Mouse (Mus musculus) embryonic facial prominence, embryonic 13.5 days (tissue): ENCODE measurements around the gene Mok. TPM values are rescaled to one million over a fixed set of nuclear protein-coding genes. Genes with fewer than 3 reads are reported as not detected.

Source experiments
- ATAC-seq: fragments of 200-750 bp; cut with Nextera tagmentation; 2 replicates; pipeline ENCODE4 v1.8.0; 2017; ENCODE audit warnings: low read depth; ENCODE audit not compliant: insufficient number of reproducible peaks, insufficient read depth, low FRiP score, low TSS enrichment
- H3K27ac ChIP-seq: fragments of 300-500 bp; sonication (generic); 2 replicates; pipeline ENCODE4 v1.5.1; 2015; ENCODE audit warnings: moderate library complexity, mild to moderate bottlenecking, inconsistent platforms
- H3K27me3 ChIP-seq: fragments of 300-500 bp; sonication (generic); 2 replicates; pipeline ENCODE4 v1.6.1; 2015; ENCODE audit warnings: mild to moderate bottlenecking, inconsistent platforms
- H3K36me3 ChIP-seq: fragments of 300-500 bp; sonication (generic); 2 replicates; pipeline ENCODE4 v1.6.1; 2015; ENCODE audit warnings: mild to moderate bottlenecking, inconsistent platforms
- H3K4me1 ChIP-seq: fragments of 300-500 bp; sonication (generic); 2 replicates; pipeline ENCODE4 v1.6.1; 2015; ENCODE audit warnings: inconsistent platforms
- H3K4me2 ChIP-seq: fragments of 300-500 bp; sonication (generic); 2 replicates; pipeline ENCODE4 v1.6.1; 2015; ENCODE audit warnings: moderate library complexity, mild to moderate bottlenecking, inconsistent platforms
- H3K4me3 ChIP-seq: fragments of 300-500 bp; sonication (generic); 2 replicates; pipeline ENCODE4 v1.5.1; 2015; ENCODE audit warnings: mild to moderate bottlenecking, inconsistent platforms
- H3K9ac ChIP-seq: fragments of 300-500 bp; sonication (generic); 2 replicates; pipeline ENCODE4 v1.6.1; 2015; ENCODE audit warnings: mild to moderate bottlenecking, inconsistent platforms
- H3K9me3 ChIP-seq: fragments of 300-500 bp; sonication (generic); 2 replicates; pipeline ENCODE4 v1.6.1; 2016; ENCODE audit warnings: inconsistent platforms
- WGBS: fragments of 180-500 bp; shearing (Covaris S2); methylation state at CpG from one replicate; pipeline ENCODE4 v1.1.7; 2015; ENCODE audit warnings: mixed read lengths; 5-methylcytosine and 5-hydroxymethylcytosine counted together
- polyA plus RNA-seq: library from polyadenylated mRNA; unstranded; fragments of >200 nt; fragmentation: Nextera tagmentation; extraction: Ambion mirVana; gene quantifications from 2 replicates; pipeline ENCODE4 v1.2.1, GENCODE M21; 2015

The Mok gene
- polyA plus RNA-seq, 1 experiment from 2014 or later, result 6.5 TPM

- Histone ChIP-seq H3K27me3 (no peaks in the 10 kb centered on the region), H3K36me3 (peaks cover 19% of the 10 kb centered on the region; the same call in 1 of the 2 replicates), H3K4me2 (no peak overlapping the region), H3K9ac (no peak overlapping the region), H3K27ac (no peak overlapping the region), H3K9me3 (no peaks in the 10 kb centered on the region), H3K4me1 (peaks cover 4% of the 10 kb centered on the region), H3K4me3 (no peak overlapping the region)
- WGBS, result 85% methylated on average over 10 of the region's 10 CpGs
- no peak for ATAC-seq
These were observed 38.8 kb downstream of the Mok start for GRCm38 (mm10) chr12:110801876-110802464.

- Histone ChIP-seq H3K27me3 (no peaks in the 10 kb centered on the region), H3K9me3 (no peaks in the 10 kb centered on the region), H3K9ac (no peak overlapping the region), H3K4me3 (no peak overlapping the region), H3K4me2 (no peak overlapping the region), H3K36me3 (peaks cover 22% of the 10 kb centered on the region; the same call in 1 of the 2 replicates), H3K4me1 (peaks cover 4% of the 10 kb centered on the region), H3K27ac (no peak overlapping the region)
- WGBS, result 95% methylated on average over 4 of the region's 4 CpGs
- ATAC-seq, result no peak
These were observed 41.5 kb downstream of the Mok start for GRCm38 (mm10) chr12:110799226-110799625.

- Histone ChIP-seq H3K4me2 (no peak overlapping the region), H3K4me1 (peaks cover 4% of the 10 kb centered on the region), H3K4me3 (no peak overlapping the region), H3K27me3 (no peaks in the 10 kb centered on the region), H3K9me3 (no peaks in the 10 kb centered on the region), H3K27ac (no peak overlapping the region), H3K36me3 (peaks cover 32% of the 10 kb centered on the region), H3K9ac (no peak overlapping the region)
- WGBS, result 87% methylated on average over 10 of the region's 10 CpGs
- no peak for ATAC-seq
These were observed 42.8 kb downstream of the Mok start for GRCm38 (mm10) chr12:110797842-110798431.

- 91% methylated on average over 6 of the region's 6 CpGs for WGBS
- H3K4me3 ChIP-seq, result no peak overlapping the region
- H3K4me1 ChIP-seq, result peaks cover 4% of the 10 kb centered on the region; the same call in 1 of the 2 replicates
- peaks cover 39% of the 10 kb centered on the region for H3K36me3 ChIP-seq
- no peak overlapping the region for H3K9ac ChIP-seq
- ATAC-seq, result no peak
- H3K4me2 ChIP-seq, result no peak overlapping the region
- no peaks in the 10 kb centered on the region for H3K9me3 ChIP-seq
- no peak overlapping the region for H3K27ac ChIP-seq
- no peaks in the 10 kb centered on the region for H3K27me3 ChIP-seq
These were observed 43.5 kb downstream of the Mok start for GRCm38 (mm10) chr12:110797202-110797601.

GRCm38 (mm10) chr12:110796748-110797147, 44.0 kb downstream of the Mok start:
- H3K27ac ChIP-seq, result no peak overlapping the region
- H3K27me3 ChIP-seq, result no peaks in the 10 kb centered on the region
- 82% methylated on average over 6 of the region's 6 CpGs for WGBS
- H3K9ac ChIP-seq, result no peak overlapping the region
- ATAC-seq, result no peak
- no peaks in the 10 kb centered on the region for H3K4me1 ChIP-seq
- H3K4me3 ChIP-seq, result no peak overlapping the region
- H3K36me3 ChIP-seq, result peaks cover 37% of the 10 kb centered on the region
- H3K4me2 ChIP-seq, result no peak overlapping the region
- no peaks in the 10 kb centered on the region for H3K9me3 ChIP-seq

- Histone ChIP-seq H3K27me3 (no peaks in the 10 kb centered on the region), H3K4me1 (peaks cover 4% of the 10 kb centered on the region; the same call in 1 of the 2 replicates), H3K4me3 (no peak overlapping the region), H3K27ac (no peak overlapping the region), H3K36me3 (peaks cover 39% of the 10 kb centered on the region), H3K4me2 (no peak overlapping the region), H3K9me3 (no peaks in the 10 kb centered on the region), H3K9ac (no peak overlapping the region)
- 0 out of 2 replicates have a peak, but pooled peaks have one; percentile 23 for ATAC-seq
- WGBS, result 86% methylated on average over 6 of the region's 6 CpGs
These were observed 45.7 kb downstream of the Mok start for GRCm38 (mm10) chr12:110795035-110795434.

GRCm38 (mm10) chr12:110791026-110791425, 49.7 kb downstream of the Mok start:
- ATAC-seq, result no peak
- Histone ChIP-seq H3K27me3 (no peaks in the 10 kb centered on the region), H3K9ac (no peak overlapping the region), H3K4me3 (no peak overlapping the region), H3K4me1 (peaks cover 17% of the 10 kb centered on the region), H3K9me3 (no peaks in the 10 kb centered on the region), H3K4me2 (no peak overlapping the region), H3K27ac (no peak overlapping the region), H3K36me3 (peaks cover 23% of the 10 kb centered on the region)
- WGBS, result 93% methylated on average over 8 of the region's 8 CpGs

- no peak overlapping the region for H3K27ac ChIP-seq
- no peaks in the 10 kb centered on the region for H3K9me3 ChIP-seq
- ATAC-seq, result no peak
- H3K36me3 ChIP-seq, result peaks cover 23% of the 10 kb centered on the region
- H3K4me2 ChIP-seq, result no peak overlapping the region
- no peaks in the 10 kb centered on the region for H3K27me3 ChIP-seq
- 90% methylated on average over 4 of the region's 4 CpGs for WGBS
- H3K4me1 ChIP-seq, result peaks cover 17% of the 10 kb centered on the region
- H3K9ac ChIP-seq, result no peak overlapping the region
- no peak overlapping the region for H3K4me3 ChIP-seq
These were observed 50.2 kb downstream of the Mok start for GRCm38 (mm10) chr12:110790580-110790979.

GRCm38 (mm10) chr12:110786243-110786642, 54.5 kb downstream of the Mok start:
- WGBS, result 82% methylated on average over 4 of the region's 4 CpGs
- Histone ChIP-seq H3K27me3 (no peaks in the 10 kb centered on the region), H3K4me3 (no peak overlapping the region), H3K36me3 (peaks cover 28% of the 10 kb centered on the region), H3K27ac (no peak overlapping the region), H3K4me2 (no peak overlapping the region), H3K9me3 (no peaks in the 10 kb centered on the region), H3K4me1 (peaks cover 17% of the 10 kb centered on the region), H3K9ac (no peak overlapping the region)
- ATAC-seq, result no peak

GRCm38 (mm10) chr12:110784211-110784610, 56.5 kb downstream of the Mok start:
- H3K9me3 ChIP-seq, result no peaks in the 10 kb centered on the region
- H3K4me3 ChIP-seq, result no peak overlapping the region
- no peak overlapping the region for H3K27ac ChIP-seq
- 90% methylated on average over 2 of the region's 2 CpGs for WGBS
- peaks cover 5% of the 10 kb centered on the region for H3K4me1 ChIP-seq
- ATAC-seq, result no peak
- H3K27me3 ChIP-seq, result no peaks in the 10 kb centered on the region
- no peak overlapping the region for H3K9ac ChIP-seq
- H3K36me3 ChIP-seq, result peaks cover 42% of the 10 kb centered on the region
- no peak overlapping the region for H3K4me2 ChIP-seq

GRCm38 (mm10) chr12:110782278-110782677, 58.5 kb downstream of the Mok start:
- no peak overlapping the region for H3K4me2 ChIP-seq
- H3K9me3 ChIP-seq, result no peaks in the 10 kb centered on the region
- H3K27ac ChIP-seq, result no peak overlapping the region
- H3K27me3 ChIP-seq, result no peaks in the 10 kb centered on the region
- no peaks in the 10 kb centered on the region for H3K4me1 ChIP-seq
- peaks cover 44% of the 10 kb centered on the region for H3K36me3 ChIP-seq
- no peak for ATAC-seq
- H3K9ac ChIP-seq, result no peak overlapping the region
- H3K4me3 ChIP-seq, result no peak overlapping the region
- 93% methylated on average over 1 of the region's 1 CpGs for WGBS

- no peak overlapping the region for H3K4me3 ChIP-seq
- H3K9me3 ChIP-seq, result no peaks in the 10 kb centered on the region
- no peak for ATAC-seq
- no peaks in the 10 kb centered on the region for H3K27me3 ChIP-seq
- H3K4me1 ChIP-seq, result no peaks in the 10 kb centered on the region; the same call in 1 of the 2 replicates
- H3K27ac ChIP-seq, result no peak overlapping the region
- peaks cover 44% of the 10 kb centered on the region for H3K36me3 ChIP-seq
- WGBS, result 79% methylated on average over 8 of the region's 8 CpGs
- no peak overlapping the region for H3K9ac ChIP-seq
- H3K4me2 ChIP-seq, result no peak overlapping the region
These were observed 59.6 kb downstream of the Mok start for GRCm38 (mm10) chr12:110781181-110781580.
